Mouse (Mus musculus): ENCODE results near the gene Mtor.

- TF ChIP-seq POLR2A (IDR thresholded peaks at IDR 0.05; ENCODE audit: insufficient read depth, low read depth, low read length) = no peak
- TF ChIP-seq CTCF (IDR thresholded peaks at IDR 0.05; ENCODE audit: insufficient read depth, low read depth, low read length) = no peak
Measured at GRCm38 (mm10) chr4:148517809-148518208, 69.4 kb downstream of the Mtor start.

Data from olfactory bulb, adult 2 months (tissue).